Mouse (Mus musculus) hindbrain, embryonic 13.5 days (tissue): ENCODE data around the gene Riok1. TPM values are rescaled to one million over a fixed set of nuclear protein-coding genes. Genes with fewer than 3 reads are reported as not detected.
A peak's percentile ranks its signal among the peaks of the same experiment; 100 is the strongest.

Experiments
- ATAC-seq: fragments of 200-750 bp; cut with Nextera tagmentation; 2 replicates; pipeline ENCODE4 v1.8.0; 2017; ENCODE audit warnings: moderate TSS enrichment; ENCODE audit not compliant: low FRiP score
- H3K27ac ChIP-seq: fragments of 300-500 bp; sonication (generic); 2 replicates; pipeline ENCODE4 v1.5.1; 2015; ENCODE audit warnings: inconsistent platforms, mild to moderate bottlenecking, moderate library complexity
- H3K27me3 ChIP-seq: fragments of 300-500 bp; sonication (generic); 2 replicates; pipeline ENCODE4 v1.6.1; 2015; ENCODE audit warnings: mild to moderate bottlenecking, inconsistent platforms
- H3K36me3 ChIP-seq: fragments of 300-500 bp; sonication (generic); 2 replicates; pipeline ENCODE4 v1.6.1; 2015; ENCODE audit warnings: mild to moderate bottlenecking, inconsistent platforms
- H3K4me1 ChIP-seq: fragments of 300-500 bp; sonication (generic); replicated peaks from 2 replicates; pipeline ENCODE4 v1.6.1; 2015; ENCODE audit warnings: inconsistent platforms
- H3K4me2 ChIP-seq: fragments of 300-500 bp; sonication (generic); 2 replicates; pipeline ENCODE4 v1.6.1; 2015; ENCODE audit warnings: inconsistent platforms, mild to moderate bottlenecking, moderate library complexity
- H3K4me3 ChIP-seq: fragments of 300-500 bp; sonication (generic); 2 replicates; pipeline ENCODE4 v1.5.1; 2015; ENCODE audit warnings: mild to moderate bottlenecking, inconsistent platforms
- H3K9ac ChIP-seq: fragments of 300-500 bp; sonication (generic); 2 replicates; pipeline ENCODE4 v1.6.1; 2015; ENCODE audit warnings: mild to moderate bottlenecking, inconsistent platforms
- H3K9me3 ChIP-seq: fragments of 300-500 bp; sonication (generic); 2 replicates; pipeline ENCODE4 v1.6.1; 2016; ENCODE audit warnings: inconsistent platforms
- WGBS: fragments of 180-500 bp; shearing (Covaris S2); methylation state at CpG from one replicate; pipeline ENCODE4 v1.1.7; 2015; 5-methylcytosine and 5-hydroxymethylcytosine counted together
- polyA plus RNA-seq: library from polyadenylated mRNA; unstranded; fragments of >200 nt; fragmentation: Nextera tagmentation; extraction: Ambion mirVana; gene quantifications from 2 replicates; pipeline ENCODE4 v1.2.1, GENCODE M21; 2015

Gene Riok1
- 62.7 and 63.8 TPM in 2 replicates for polyA plus RNA-seq

GRCm38 (mm10) chr13:38036343-38037043, at the start of gene Riok1:
Gene Riok1 (plus strand): TSS chr13:38036995.
- Histone ChIP-seq H3K4me1 (peaks cover 28% of the 10 kb centered on the region), H3K27me3 (no peaks in the 10 kb centered on the region), H3K4me2 (peak within 1 kb of the TSS; percentile 97), H3K9ac (peak within 1 kb of the TSS; percentile 90), H3K36me3 (peaks cover 15% of the 10 kb centered on the region), H3K27ac (peak within 1 kb of the TSS; percentile 86), H3K9me3 (no peaks in the 10 kb centered on the region), H3K4me3 (peak within 1 kb of the TSS; percentile 87)
- WGBS, result 12% methylated on average over 37 of the region's 37 CpGs
- ATAC-seq, result no peak

- Histone ChIP-seq H3K27me3 (no peaks in the 10 kb centered on the region), H3K4me2 (no peak overlapping the region), H3K4me1 (peaks cover 15% of the 10 kb centered on the region), H3K27ac (no peak overlapping the region), H3K36me3 (peaks cover 64% of the 10 kb centered on the region), H3K9ac (no peak overlapping the region), H3K9me3 (no peaks in the 10 kb centered on the region), H3K4me3 (no peak overlapping the region)
- ATAC-seq, result no peak
- 96% methylated on average over 8 of the region's 8 CpGs for WGBS
Measured at GRCm38 (mm10) chr13:37989701-37990100, 47.1 kb upstream of the Riok1 start.

- H3K4me2 ChIP-seq, result peak overlapping the region; percentile 69
- peak overlapping the region; percentile 89 for H3K4me3 ChIP-seq
- no peak for ATAC-seq
- peak overlapping the region; percentile 95 for H3K9ac ChIP-seq
- peaks cover 37% of the 10 kb centered on the region for H3K36me3 ChIP-seq
- H3K9me3 ChIP-seq, result no peaks in the 10 kb centered on the region
- no peaks in the 10 kb centered on the region for H3K27me3 ChIP-seq
- H3K4me1 ChIP-seq, result peaks cover 17% of the 10 kb centered on the region
- no peak overlapping the region for H3K27ac ChIP-seq
- 16% methylated on average over 10 of the region's 10 CpGs for WGBS
Measured at GRCm38 (mm10) chr13:37992638-37993371, 44.0 kb upstream of the Riok1 start.

- Histone ChIP-seq H3K4me3 (peak overlapping the region; percentile 89), H3K4me2 (peak overlapping the region; percentile 69), H3K27ac (peak overlapping the region; percentile 96), H3K27me3 (no peaks in the 10 kb centered on the region), H3K36me3 (peaks cover 31% of the 10 kb centered on the region), H3K9me3 (no peaks in the 10 kb centered on the region), H3K9ac (peak overlapping the region; percentile 95), H3K4me1 (peaks cover 17% of the 10 kb centered on the region)
- WGBS, result under 1% methylated on average over 17 of the region's 17 CpGs
- no peak for ATAC-seq
Measured at GRCm38 (mm10) chr13:37993376-37993703, 43.5 kb upstream of the Riok1 start.

GRCm38 (mm10) chr13:37993704-37994404, 42.9 kb upstream of the Riok1 start, which contains the start of gene Ssr1:
Gene Ssr1 (minus strand): TSS chr13:37994217.
- WGBS, result under 1% methylated on average over 82 of the region's 89 CpGs
- Histone ChIP-seq H3K4me2 (peak within 1 kb of the TSS; percentile 69), H3K27me3 (no peaks in the 10 kb centered on the region), H3K4me1 (peaks cover 17% of the 10 kb centered on the region), H3K4me3 (peak within 1 kb of the TSS; percentile 89), H3K9me3 (no peaks in the 10 kb centered on the region), H3K36me3 (peaks cover 26% of the 10 kb centered on the region), H3K27ac (peak within 1 kb of the TSS; percentile 96), H3K9ac (peak within 1 kb of the TSS; percentile 95)
- ATAC-seq, result peak; percentile 99

GRCm38 (mm10) chr13:37994405-37994749, 42.4 kb upstream of the Riok1 start:
- H3K27ac ChIP-seq, result peak overlapping the region; percentile 96
- peak overlapping the region; percentile 89 for H3K4me3 ChIP-seq
- H3K9me3 ChIP-seq, result no peaks in the 10 kb centered on the region
- H3K27me3 ChIP-seq, result no peaks in the 10 kb centered on the region
- H3K36me3 ChIP-seq, result peaks cover 21% of the 10 kb centered on the region
- 24% methylated on average over 7 of the region's 7 CpGs for WGBS
- H3K4me2 ChIP-seq, result peak overlapping the region; percentile 54
- peaks cover 17% of the 10 kb centered on the region for H3K4me1 ChIP-seq
- peak overlapping the region; percentile 68 for H3K9ac ChIP-seq
- ATAC-seq, result peak; percentile 68

GRCm38 (mm10) chr13:37999713-38000112, 37.1 kb upstream of the Riok1 start:
- H3K36me3 ChIP-seq, result no peaks in the 10 kb centered on the region

GRCm38 (mm10) chr13:38002461-38002860, 34.3 kb upstream of the Riok1 start:
- ATAC-seq, result no peak
- no peaks in the 10 kb centered on the region for H3K4me1 ChIP-seq
- no peaks in the 10 kb centered on the region for H3K9me3 ChIP-seq
- no peaks in the 10 kb centered on the region for H3K36me3 ChIP-seq
- peaks cover 6% of the 10 kb centered on the region; the same call in 1 of the 2 replicates for H3K27me3 ChIP-seq
- 44% methylated on average over 1 of the region's 1 CpGs for WGBS
- no peak overlapping the region for H3K9ac ChIP-seq
- H3K4me2 ChIP-seq, result no peak overlapping the region
- no peak overlapping the region for H3K27ac ChIP-seq
- H3K4me3 ChIP-seq, result no peak overlapping the region

More at GRCm38 (mm10) chr13:37999713-38000112, 37.1 kb upstream of the Riok1 start:
- no peak for ATAC-seq
- Histone ChIP-seq H3K4me2 (no peak overlapping the region), H3K4me1 (0 out of 2 replicates have a peak, but pooled peaks cover 2% of the 10 kb centered on the region), H3K4me3 (no peak overlapping the region), H3K9ac (no peak overlapping the region), H3K27me3 (peaks cover 6% of the 10 kb centered on the region; the same call in 1 of the 2 replicates), H3K27ac (no peak overlapping the region), H3K9me3 (no peaks in the 10 kb centered on the region)
- WGBS, result 76% methylated on average over 3 of the region's 3 CpGs

- ATAC-seq, result no peak
- Histone ChIP-seq H3K9ac (no peak overlapping the region), H3K9me3 (no peaks in the 10 kb centered on the region), H3K36me3 (no peaks in the 10 kb centered on the region), H3K27me3 (no peaks in the 10 kb centered on the region), H3K4me3 (no peak overlapping the region), H3K4me1 (no peaks in the 10 kb centered on the region), H3K27ac (no peak overlapping the region), H3K4me2 (no peak overlapping the region)
- 91% methylated on average over 2 of the region's 2 CpGs for WGBS
Measured at GRCm38 (mm10) chr13:38007972-38008371, 28.8 kb upstream of the Riok1 start.

- WGBS, result 90% methylated on average over 5 of the region's 5 CpGs
- no peak for ATAC-seq
Measured at GRCm38 (mm10) chr13:38009721-38010408, 26.9 kb upstream of the Riok1 start.

GRCm38 (mm10) chr13:38010444-38010910, 26.3 kb upstream of the Riok1 start:
- H3K4me1 ChIP-seq, result no peaks in the 10 kb centered on the region
- 91% methylated on average over 5 of the region's 5 CpGs for WGBS
- no peak overlapping the region for H3K27ac ChIP-seq
- H3K27me3 ChIP-seq, result no peaks in the 10 kb centered on the region
- H3K9me3 ChIP-seq, result no peaks in the 10 kb centered on the region
- no peaks in the 10 kb centered on the region for H3K36me3 ChIP-seq
- ATAC-seq, result no peak
- H3K4me2 ChIP-seq, result no peak overlapping the region
- no peak overlapping the region for H3K4me3 ChIP-seq
- H3K9ac ChIP-seq, result no peak overlapping the region

More at GRCm38 (mm10) chr13:38009721-38010408, 26.9 kb upstream of the Riok1 start:
- Histone ChIP-seq H3K4me1 (no peaks in the 10 kb centered on the region), H3K36me3 (no peaks in the 10 kb centered on the region), H3K27me3 (no peaks in the 10 kb centered on the region), H3K9me3 (no peaks in the 10 kb centered on the region), H3K4me3 (no peak overlapping the region), H3K4me2 (no peak overlapping the region), H3K9ac (no peak overlapping the region), H3K27ac (no peak overlapping the region)
